Mouse (Mus musculus): ENCODE measurements at regions not wholly inside any gene's neighbourhood (a gene's known extent, or its start where the extent isn't known, plus 50 kb on each side); places are given as distances from the start of the nearest gene placed in this dataset.
A peak's percentile ranks its signal among the peaks of the same experiment; 100 is the strongest.

DNA sequence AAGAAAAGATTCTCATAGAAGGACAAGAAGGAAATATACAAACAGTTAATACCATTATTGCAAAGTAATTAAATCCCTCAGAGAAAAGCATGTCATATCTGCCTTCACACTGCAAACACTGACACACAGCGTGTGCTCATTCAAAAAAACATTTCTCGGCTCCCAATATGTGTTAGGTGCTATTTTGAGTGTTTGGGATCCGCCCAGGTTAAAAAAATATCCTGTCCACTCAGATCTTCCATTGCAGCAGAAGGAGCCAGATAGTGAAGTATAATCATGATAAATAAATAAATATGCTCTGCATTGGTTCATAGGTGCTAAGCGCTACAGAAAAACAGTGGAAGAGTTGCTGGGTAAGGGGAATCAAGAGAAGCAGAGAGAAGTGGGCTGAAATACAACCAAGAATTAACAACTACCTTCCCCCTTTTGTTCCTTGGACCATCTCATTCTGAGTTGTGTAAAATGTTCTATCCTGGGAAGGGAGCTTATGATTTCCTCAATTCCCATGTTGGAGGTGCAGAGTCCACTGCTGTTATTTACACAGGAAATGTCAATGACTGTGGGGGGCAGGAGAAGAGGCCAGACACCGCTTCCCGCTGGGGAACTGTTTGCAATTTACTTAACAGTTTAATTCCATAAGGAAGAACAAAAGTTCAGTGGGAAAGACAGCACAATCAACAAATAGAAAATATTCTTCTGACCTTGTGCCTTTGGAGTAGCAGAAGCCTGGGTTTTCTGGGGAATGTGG is 139.9 kb downstream of the Tle1 start:
- no peaks in the 10 kb centered on the region for H3K27me3 ChIP-seq (ENCODE audit: control insufficient read depth, insufficient read depth, low read length)
- WGBS, result 74% methylated on average over 6 of the region's 6 CpGs
- ATAC-seq (ENCODE audit: low FRiP score), result no peak
- no peak overlapping the region for H3K9ac ChIP-seq (ENCODE audit: low read length)
- DNase-seq (ENCODE audit: low spot score, missing footprints), result no peak
- H3K9me3 ChIP-seq (ENCODE audit: control insufficient read depth, low read length), result no peaks in the 10 kb centered on the region
- no peak overlapping the region for H3K4me2 ChIP-seq
- H3K27ac ChIP-seq (ENCODE audit: low read depth, low read length), result no peak overlapping the region
- no peak overlapping the region for H3K4me3 ChIP-seq (ENCODE audit: low read depth, low read length)
- no peaks in the 10 kb centered on the region for H3K4me1 ChIP-seq (ENCODE audit: control insufficient read depth, insufficient read depth, low read length)
- H3K36me3 ChIP-seq (ENCODE audit: control insufficient read depth, insufficient read depth, low read length), result no peaks in the 10 kb centered on the region

DNA sequence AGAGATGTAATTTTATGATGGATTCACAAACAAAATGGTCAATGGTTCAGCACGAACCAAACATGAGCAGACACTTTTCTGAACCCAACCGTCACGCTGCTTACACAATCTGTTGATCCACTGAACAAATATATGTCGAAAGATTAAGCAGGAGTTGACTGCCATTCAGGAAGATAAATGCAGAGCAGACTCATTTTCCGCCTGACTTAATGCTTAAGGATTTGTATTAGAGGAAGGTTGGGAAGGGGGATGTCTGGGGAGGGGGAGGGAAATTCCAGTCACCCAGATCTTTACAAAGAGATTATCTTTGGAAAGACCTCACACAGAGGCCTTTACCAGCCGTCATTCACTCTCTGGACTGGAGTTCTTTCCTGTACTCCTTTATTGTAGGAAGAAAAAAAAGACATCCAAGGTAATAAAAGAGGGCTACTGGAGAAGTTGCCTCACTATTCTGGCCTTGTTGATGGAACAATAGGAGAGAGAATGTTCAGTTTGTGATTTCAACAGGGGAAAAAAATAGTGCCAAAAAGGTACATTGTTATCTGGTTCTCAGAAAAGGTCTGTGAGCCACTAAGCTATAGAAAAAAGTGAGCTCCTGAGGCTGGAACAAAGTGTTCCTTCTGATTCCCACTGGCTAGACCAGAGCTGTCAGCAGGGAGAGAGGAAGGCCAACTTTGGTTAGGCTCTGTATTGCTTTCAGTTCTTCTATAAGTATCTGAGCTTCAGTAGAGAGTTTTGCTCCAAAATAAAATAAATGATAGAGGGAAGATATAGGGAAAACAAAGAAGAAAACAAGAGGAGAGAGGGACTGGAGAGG is 150.9 kb downstream of the Tle1 start:
- DNase-seq (ENCODE audit: low spot score, missing footprints) (peak; percentile 95), ATAC-seq (ENCODE audit: low FRiP score) (peak; percentile 96)
- WGBS, result 3% methylated on average over 6 of the region's 6 CpGs
- Histone ChIP-seq H3K27ac (ENCODE audit: low read depth, low read length) (no peak overlapping the region), H3K9ac (ENCODE audit: low read length) (no peak overlapping the region), H3K9me3 (ENCODE audit: control insufficient read depth, low read length) (no peaks in the 10 kb centered on the region), H3K4me2 (no peak overlapping the region), H3K4me1 (ENCODE audit: control insufficient read depth, insufficient read depth, low read length) (peaks cover 6% of the 10 kb centered on the region; the same call in 1 of the 2 replicates), H3K36me3 (ENCODE audit: control insufficient read depth, insufficient read depth, low read length) (no peaks in the 10 kb centered on the region), H3K4me3 (ENCODE audit: low read depth, low read length) (no peak overlapping the region), H3K27me3 (ENCODE audit: control insufficient read depth, insufficient read depth, low read length) (peaks cover 53% of the 10 kb centered on the region)

DNA sequence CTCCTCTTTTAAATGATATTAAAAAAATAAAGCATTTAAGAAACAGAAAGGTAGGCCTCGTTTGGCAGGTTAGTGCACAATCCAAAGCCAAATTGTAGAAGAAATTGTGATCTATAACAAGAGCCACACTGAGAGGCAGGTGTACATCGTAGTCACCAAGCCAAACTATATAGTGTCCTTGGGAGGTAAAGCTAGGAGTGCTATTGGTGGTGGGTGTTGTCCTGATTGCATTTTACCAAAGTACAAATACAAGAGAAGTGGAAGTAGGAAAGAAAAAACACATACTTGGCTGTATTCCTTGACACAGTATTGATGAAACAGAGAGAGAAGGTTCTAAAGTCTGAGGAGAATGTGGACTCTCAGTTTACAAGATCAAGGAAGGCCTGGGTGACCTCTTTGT is 178.6 kb downstream of the Tle1 start:
- 81% methylated on average over 2 of the region's 2 CpGs for WGBS
- no peak for ATAC-seq (ENCODE audit: low FRiP score)
- H3K4me2 ChIP-seq, result no peak overlapping the region

GRCm38 (mm10) chr4:72014221-72014850 is 186.4 kb downstream of the Tle1 start:
- no peaks in the 10 kb centered on the region for H3K4me1 ChIP-seq (ENCODE audit: control insufficient read depth, insufficient read depth, low read length)

More for the DNA sequence above, 178.6 kb downstream of the Tle1 start:
- Histone ChIP-seq H3K4me3 (ENCODE audit: low read depth, low read length) (no peak overlapping the region), H3K9ac (ENCODE audit: low read length) (no peak overlapping the region), H3K9me3 (ENCODE audit: control insufficient read depth, low read length) (no peaks in the 10 kb centered on the region), H3K27ac (ENCODE audit: low read depth, low read length) (no peak overlapping the region), H3K4me1 (ENCODE audit: control insufficient read depth, insufficient read depth, low read length) (no peaks in the 10 kb centered on the region), H3K36me3 (ENCODE audit: control insufficient read depth, insufficient read depth, low read length) (no peaks in the 10 kb centered on the region), H3K27me3 (ENCODE audit: control insufficient read depth, insufficient read depth, low read length) (no peaks in the 10 kb centered on the region)
- no peak for DNase-seq (ENCODE audit: low spot score, missing footprints)

DNA sequence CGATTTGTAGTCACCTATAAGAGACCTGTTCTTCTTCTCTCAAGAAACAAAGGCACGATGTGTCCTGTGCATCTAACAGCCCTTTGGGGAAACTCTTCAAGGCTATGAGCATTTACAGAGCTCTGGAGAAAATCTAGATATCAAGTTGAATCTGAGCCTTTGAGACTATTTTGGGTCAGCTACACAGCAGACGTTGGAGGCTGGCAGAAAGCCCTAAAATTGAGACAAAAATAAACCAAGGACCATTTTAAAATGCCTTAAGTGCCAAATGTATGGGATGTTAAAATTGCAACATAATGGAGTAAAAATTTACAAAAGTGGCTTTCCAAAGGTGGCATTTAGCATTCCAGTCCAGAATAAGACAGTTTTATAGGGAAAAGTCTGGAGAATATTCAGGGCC is 187.1 kb downstream of the Tle1 start:
- H3K9ac ChIP-seq (ENCODE audit: low read length), result no peak overlapping the region
- no peak overlapping the region for H3K4me2 ChIP-seq
- WGBS, result 85% methylated on average over 3 of the region's 3 CpGs

More at GRCm38 (mm10) chr4:72014221-72014850, 186.4 kb downstream of the Tle1 start:
- Histone ChIP-seq H3K9me3 (ENCODE audit: control insufficient read depth, low read length) (no peaks in the 10 kb centered on the region), H3K36me3 (ENCODE audit: control insufficient read depth, insufficient read depth, low read length) (no peaks in the 10 kb centered on the region), H3K4me2 (no peak overlapping the region), H3K9ac (ENCODE audit: low read length) (no peak overlapping the region), H3K4me3 (ENCODE audit: low read depth, low read length) (no peak overlapping the region), H3K27me3 (ENCODE audit: control insufficient read depth, insufficient read depth, low read length) (no peaks in the 10 kb centered on the region), H3K27ac (ENCODE audit: low read depth, low read length) (no peak overlapping the region)
- ATAC-seq (ENCODE audit: low FRiP score), result no peak
- DNase-seq (ENCODE audit: low spot score, missing footprints), result no peak
- 81% methylated on average over 2 of the region's 2 CpGs for WGBS

DNA sequence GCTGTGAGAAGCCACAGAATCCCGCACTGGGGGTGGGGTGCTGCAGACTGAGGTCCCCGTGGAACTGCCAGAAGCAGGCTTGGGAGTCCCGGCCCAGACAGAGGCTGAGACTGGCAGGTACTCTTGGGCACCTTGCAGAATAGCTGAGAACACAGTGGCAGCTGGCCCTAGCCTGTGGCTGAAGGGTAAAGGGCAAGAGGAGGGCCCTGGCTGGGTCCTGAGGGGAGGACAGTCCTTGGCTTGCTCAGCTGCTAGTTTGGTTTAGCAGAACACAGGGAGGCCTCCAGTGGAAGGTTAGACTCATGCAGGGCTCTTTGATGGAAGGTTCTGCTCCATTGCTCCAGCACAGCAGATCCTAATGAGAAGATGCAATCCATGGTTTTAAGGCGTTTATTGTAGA is 190.4 kb downstream of the Tle1 start:
- no peak overlapping the region for H3K4me2 ChIP-seq
- 85% methylated on average over 4 of the region's 4 CpGs for WGBS
- H3K36me3 ChIP-seq (ENCODE audit: control insufficient read depth, insufficient read depth, low read length), result no peaks in the 10 kb centered on the region
- no peak overlapping the region for H3K9ac ChIP-seq (ENCODE audit: low read length)
- DNase-seq (ENCODE audit: low spot score, missing footprints) (no peak), ATAC-seq (ENCODE audit: low FRiP score) (no peak)
- H3K4me3 ChIP-seq (ENCODE audit: low read depth, low read length), result no peak overlapping the region
- H3K27me3 ChIP-seq (ENCODE audit: control insufficient read depth, insufficient read depth, low read length), result no peaks in the 10 kb centered on the region
- no peak overlapping the region for H3K27ac ChIP-seq (ENCODE audit: low read depth, low read length)
- no peaks in the 10 kb centered on the region for H3K4me1 ChIP-seq (ENCODE audit: control insufficient read depth, insufficient read depth, low read length)
- no peaks in the 10 kb centered on the region for H3K9me3 ChIP-seq (ENCODE audit: control insufficient read depth, low read length)

More for the DNA sequence above, 187.1 kb downstream of the Tle1 start:
- no peak for DNase-seq (ENCODE audit: low spot score, missing footprints)
- Histone ChIP-seq H3K27ac (ENCODE audit: low read depth, low read length) (no peak overlapping the region), H3K36me3 (ENCODE audit: control insufficient read depth, insufficient read depth, low read length) (no peaks in the 10 kb centered on the region), H3K9me3 (ENCODE audit: control insufficient read depth, low read length) (no peaks in the 10 kb centered on the region), H3K27me3 (ENCODE audit: control insufficient read depth, insufficient read depth, low read length) (no peaks in the 10 kb centered on the region), H3K4me3 (ENCODE audit: low read depth, low read length) (no peak overlapping the region), H3K4me1 (ENCODE audit: control insufficient read depth, insufficient read depth, low read length) (no peaks in the 10 kb centered on the region)
- no peak for ATAC-seq (ENCODE audit: low FRiP score)

- no peak overlapping the region for H3K4me2 ChIP-seq
- DNase-seq (ENCODE audit: low spot score, missing footprints), result no peak
- no peak overlapping the region for H3K4me3 ChIP-seq (ENCODE audit: low read depth, low read length)
- no peak overlapping the region for H3K9ac ChIP-seq (ENCODE audit: low read length)
- no peaks in the 10 kb centered on the region for H3K27me3 ChIP-seq (ENCODE audit: control insufficient read depth, insufficient read depth, low read length)
- H3K9me3 ChIP-seq (ENCODE audit: control insufficient read depth, low read length), result no peaks in the 10 kb centered on the region; the same call in 1 of the 2 replicates
- no peak for ATAC-seq (ENCODE audit: low FRiP score)
- no peaks in the 10 kb centered on the region for H3K36me3 ChIP-seq (ENCODE audit: control insufficient read depth, insufficient read depth, low read length)
- no peaks in the 10 kb centered on the region for H3K4me1 ChIP-seq (ENCODE audit: control insufficient read depth, insufficient read depth, low read length)
- H3K27ac ChIP-seq (ENCODE audit: low read depth, low read length), result no peak overlapping the region
Observed at GRCm38 (mm10) chr4:72005926-72006325, 194.8 kb downstream of the Tle1 start.

- no peaks in the 10 kb centered on the region; the same call in 1 of the 2 replicates for H3K9me3 ChIP-seq (ENCODE audit: control insufficient read depth, low read length)
Observed at GRCm38 (mm10) chr4:72001221-72001875, 199.4 kb downstream of the Tle1 start.

More at GRCm38 (mm10) chr4:72001221-72001875, 199.4 kb downstream of the Tle1 start:
- WGBS, result 80% methylated on average over 2 of the region's 2 CpGs
- H3K27ac ChIP-seq (ENCODE audit: low read depth, low read length), result no peak overlapping the region
- no peaks in the 10 kb centered on the region for H3K36me3 ChIP-seq (ENCODE audit: control insufficient read depth, insufficient read depth, low read length)
- DNase-seq (ENCODE audit: low spot score, missing footprints) (no peak), ATAC-seq (ENCODE audit: low FRiP score) (no peak)
- no peaks in the 10 kb centered on the region for H3K4me1 ChIP-seq (ENCODE audit: control insufficient read depth, insufficient read depth, low read length)
- no peak overlapping the region for H3K9ac ChIP-seq (ENCODE audit: low read length)
- no peaks in the 10 kb centered on the region for H3K27me3 ChIP-seq (ENCODE audit: control insufficient read depth, insufficient read depth, low read length)
- no peak overlapping the region for H3K4me2 ChIP-seq
- no peak overlapping the region for H3K4me3 ChIP-seq (ENCODE audit: low read depth, low read length)

All from midbrain, embryonic 11.5 days (tissue).